Mouse (Mus musculus) macrophage (primary cell): ENCODE measurements around the gene Klhl32. TPM values are rescaled to one million over a fixed set of nuclear protein-coding genes. Genes with fewer than 3 reads are reported as not detected.

Source experiments
- H3K27ac ChIP-seq: fragments of 350-480 bp; formaldehyde crosslinking; 2 replicates; pipeline ENCODE4 v1.9.0; 2021
- H3K36me3 ChIP-seq: fragments of 350-480 bp; formaldehyde crosslinking; 2 replicates; pipeline ENCODE4 v1.9.0; 2021; ENCODE audit errors: inconsistent target
- H3K4me3 ChIP-seq: fragments of 350-480 bp; formaldehyde crosslinking; 2 replicates; pipeline ENCODE4 v1.9.0; 2021; ENCODE audit errors: inconsistent target
- H3K79me2 ChIP-seq: fragments of 350-480 bp; formaldehyde crosslinking; 2 replicates; pipeline ENCODE4 v1.9.0; 2021; ENCODE audit errors: inconsistent target
- WGBS: methylation state at CpG from one replicate; pipeline ENCODE4 v1.1.7; 2026; ENCODE audit warnings: inconsistent platforms; ENCODE audit not compliant: missing documents; 5-methylcytosine and 5-hydroxymethylcytosine counted together
- polyA plus RNA-seq: library from polyadenylated mRNA; stranded (reverse); fragments of 250-400 nt; gene quantifications from 3 replicates; pipeline ENCODE4 v1.2.4, GENCODE M21; 2018; ENCODE audit warnings: inconsistent platforms

Klhl32 gene
- polyA plus RNA-seq, 1 experiment from 2014 or later = not detected

- Histone ChIP-seq H3K27ac (no peak overlapping the region), H3K79me2 (no peaks in the 10 kb centered on the region), H3K4me3 (no peak overlapping the region), H3K36me3 (no peaks in the 10 kb centered on the region)
- WGBS = 88% methylated on average over 1 of the region's 1 CpGs
These were observed 42.6 kb downstream of the Klhl32 start for GRCm38 (mm10) chr4:24808316-24808715.

DNA sequence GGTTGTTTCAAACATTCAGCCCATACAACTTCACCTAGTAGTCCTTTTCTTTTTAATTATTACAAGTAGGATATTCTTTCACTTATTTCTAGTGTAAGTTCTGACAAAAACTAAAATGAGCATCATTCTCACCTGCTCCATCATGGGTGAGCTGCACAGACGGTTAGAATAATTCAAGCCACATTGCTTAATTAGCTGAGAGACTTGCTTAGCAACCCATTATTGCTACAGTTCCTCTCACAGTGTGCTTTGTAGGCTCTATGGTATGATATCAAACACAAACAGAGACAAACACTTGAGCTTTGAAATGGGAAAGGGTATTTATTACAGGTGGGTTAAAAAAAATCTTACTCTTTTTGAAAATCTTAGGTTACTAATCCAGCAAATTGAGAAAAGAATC, 49.0 kb downstream of the Klhl32 start:
- no peak overlapping the region for H3K4me3 ChIP-seq
- no peaks in the 10 kb centered on the region for H3K79me2 ChIP-seq
- no peak overlapping the region for H3K27ac ChIP-seq
- WGBS = 64% methylated on average over 1 of the region's 1 CpGs
- H3K36me3 ChIP-seq = no peaks in the 10 kb centered on the region

- H3K27ac ChIP-seq = no peak overlapping the region
- 52% methylated on average over 2 of the region's 2 CpGs for WGBS
- H3K36me3 ChIP-seq = no peaks in the 10 kb centered on the region
- H3K79me2 ChIP-seq = no peaks in the 10 kb centered on the region
- no peak overlapping the region for H3K4me3 ChIP-seq
These were observed 49.6 kb downstream of the Klhl32 start for GRCm38 (mm10) chr4:24801343-24801742.

- WGBS = 91% methylated on average over 9 of the region's 9 CpGs
- Histone ChIP-seq H3K79me2 (no peaks in the 10 kb centered on the region), H3K27ac (no peak overlapping the region), H3K36me3 (no peaks in the 10 kb centered on the region), H3K4me3 (no peak overlapping the region)
These were observed 50.5 kb downstream of the Klhl32 start for GRCm38 (mm10) chr4:24800345-24800936.

- Histone ChIP-seq H3K27ac (no peak overlapping the region), H3K4me3 (no peak overlapping the region), H3K79me2 (no peaks in the 10 kb centered on the region), H3K36me3 (no peaks in the 10 kb centered on the region)
- 90% methylated on average over 6 of the region's 6 CpGs for WGBS
These were observed 51.9 kb downstream of the Klhl32 start for GRCm38 (mm10) chr4:24799037-24799436.

GRCm38 (mm10) chr4:24797868-24798267, 53.1 kb downstream of the Klhl32 start:
- H3K27ac ChIP-seq = no peak overlapping the region
- no peaks in the 10 kb centered on the region for H3K36me3 ChIP-seq
- H3K79me2 ChIP-seq = no peaks in the 10 kb centered on the region
- no peak overlapping the region for H3K4me3 ChIP-seq
- WGBS = 73% methylated on average over 3 of the region's 3 CpGs

- no peaks in the 10 kb centered on the region for H3K79me2 ChIP-seq
- no peak overlapping the region for H3K27ac ChIP-seq
- WGBS = 92% methylated on average over 5 of the region's 5 CpGs
- no peaks in the 10 kb centered on the region for H3K36me3 ChIP-seq
- no peak overlapping the region for H3K4me3 ChIP-seq
These were observed 53.6 kb downstream of the Klhl32 start for GRCm38 (mm10) chr4:24797280-24797679.

DNA sequence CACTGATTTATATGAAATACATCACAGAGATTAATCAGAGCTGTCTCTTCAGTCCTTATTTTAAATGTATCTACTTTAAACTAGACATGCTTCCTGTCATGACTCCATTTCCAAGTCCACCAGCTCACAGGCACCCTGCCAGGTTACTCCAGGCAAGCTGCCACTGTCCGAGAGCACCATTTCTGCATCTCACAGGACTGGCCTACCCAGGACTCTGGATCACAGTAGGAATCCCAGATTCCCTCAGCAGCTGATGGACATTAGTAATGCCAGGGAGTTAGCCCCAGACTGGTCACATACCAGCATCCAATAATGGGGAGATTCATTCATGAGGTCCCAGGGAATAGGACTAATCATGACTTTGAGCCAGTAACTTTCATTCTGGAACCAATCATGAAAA, 54.7 kb downstream of the Klhl32 start:
- Histone ChIP-seq H3K36me3 (no peaks in the 10 kb centered on the region), H3K79me2 (no peaks in the 10 kb centered on the region), H3K4me3 (no peak overlapping the region), H3K27ac (no peak overlapping the region)
- WGBS = 100% methylated on average over 1 of the region's 1 CpGs

DNA sequence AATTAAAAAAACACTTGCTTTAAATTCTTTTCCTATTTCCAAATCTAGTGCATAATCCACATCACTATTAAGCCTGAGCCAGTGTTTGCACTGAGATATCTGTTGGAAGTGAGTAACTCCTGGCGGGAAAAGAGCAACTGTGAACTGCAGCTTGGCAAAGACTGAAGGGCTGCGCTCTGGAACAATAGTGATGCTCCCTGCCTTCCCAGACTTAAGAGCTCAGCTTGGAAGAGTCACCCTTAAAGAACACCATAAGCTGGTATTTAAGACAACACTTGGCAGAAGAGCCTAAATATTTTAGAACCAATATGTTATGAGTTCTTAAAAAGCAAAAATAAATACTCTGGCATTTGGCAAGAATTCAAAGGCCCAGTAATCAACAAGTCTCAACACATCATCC, 55.7 kb downstream of the Klhl32 start:
- WGBS = 96% methylated on average over 2 of the region's 2 CpGs
- H3K4me3 ChIP-seq = no peak overlapping the region
- no peak overlapping the region for H3K27ac ChIP-seq
- no peaks in the 10 kb centered on the region for H3K79me2 ChIP-seq
- H3K36me3 ChIP-seq = no peaks in the 10 kb centered on the region

DNA sequence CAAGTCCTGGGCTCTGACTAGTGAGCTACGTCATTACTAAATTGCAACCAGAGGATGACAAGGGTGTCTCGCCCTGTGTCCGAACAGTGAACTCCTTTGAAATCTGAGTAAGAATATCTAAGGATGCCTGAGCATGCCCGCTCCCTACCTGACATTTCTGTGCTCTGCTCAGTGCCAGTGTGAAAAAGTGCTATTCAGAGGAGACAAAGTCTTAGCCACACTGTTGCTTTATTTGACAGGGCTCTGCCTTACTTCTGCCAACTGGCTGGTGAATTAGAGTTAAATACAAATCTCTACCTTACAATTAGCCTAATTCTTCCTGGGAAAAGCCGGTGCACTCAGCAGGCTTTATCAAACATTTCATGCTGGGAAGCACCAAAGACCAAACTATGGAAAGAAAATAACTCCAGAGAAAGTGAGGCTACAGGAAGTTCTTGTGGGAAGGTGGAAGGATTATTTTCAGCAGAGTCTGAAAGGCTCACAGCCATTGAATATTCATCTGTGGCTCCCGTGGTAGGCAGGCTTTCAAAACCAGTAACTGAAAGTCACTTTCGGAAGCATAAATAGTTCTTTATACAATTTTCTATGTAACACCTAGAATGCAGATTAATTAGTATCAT, 57.1 kb downstream of the Klhl32 start:
- Histone ChIP-seq H3K27ac (no peak overlapping the region), H3K4me3 (no peak overlapping the region), H3K79me2 (no peaks in the 10 kb centered on the region), H3K36me3 (no peaks in the 10 kb centered on the region)
- WGBS = 80% methylated on average over 7 of the region's 7 CpGs

GRCm38 (mm10) chr4:24792416-24792981, 58.4 kb downstream of the Klhl32 start:
- Histone ChIP-seq H3K27ac (no peak overlapping the region), H3K79me2 (no peaks in the 10 kb centered on the region), H3K36me3 (no peaks in the 10 kb centered on the region), H3K4me3 (no peak overlapping the region)
- WGBS = 49% methylated on average over 16 of the region's 16 CpGs

DNA sequence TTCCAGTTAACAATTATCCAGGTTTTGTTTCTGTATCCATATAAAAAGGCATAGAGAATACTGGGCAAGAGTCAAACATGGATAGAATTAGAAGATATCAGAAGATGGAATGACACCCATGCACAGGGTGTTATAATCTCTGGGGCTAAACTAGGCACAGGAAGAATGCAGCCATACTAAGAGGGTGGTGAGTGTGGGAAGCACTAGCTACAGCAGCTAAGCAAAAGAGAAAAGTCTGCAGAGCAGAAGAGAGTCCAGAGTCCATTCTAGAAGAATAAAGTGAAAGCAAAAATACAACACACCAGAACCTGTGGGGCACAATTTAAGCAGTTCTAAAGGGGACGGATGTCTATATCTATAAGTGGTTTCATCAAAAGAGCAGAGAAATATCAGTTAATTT, 61.6 kb downstream of the Klhl32 start:
- no peak overlapping the region for H3K4me3 ChIP-seq
- no peak overlapping the region for H3K27ac ChIP-seq
- no peaks in the 10 kb centered on the region for H3K36me3 ChIP-seq
- WGBS = 94% methylated on average over 1 of the region's 1 CpGs
- no peaks in the 10 kb centered on the region for H3K79me2 ChIP-seq

DNA sequence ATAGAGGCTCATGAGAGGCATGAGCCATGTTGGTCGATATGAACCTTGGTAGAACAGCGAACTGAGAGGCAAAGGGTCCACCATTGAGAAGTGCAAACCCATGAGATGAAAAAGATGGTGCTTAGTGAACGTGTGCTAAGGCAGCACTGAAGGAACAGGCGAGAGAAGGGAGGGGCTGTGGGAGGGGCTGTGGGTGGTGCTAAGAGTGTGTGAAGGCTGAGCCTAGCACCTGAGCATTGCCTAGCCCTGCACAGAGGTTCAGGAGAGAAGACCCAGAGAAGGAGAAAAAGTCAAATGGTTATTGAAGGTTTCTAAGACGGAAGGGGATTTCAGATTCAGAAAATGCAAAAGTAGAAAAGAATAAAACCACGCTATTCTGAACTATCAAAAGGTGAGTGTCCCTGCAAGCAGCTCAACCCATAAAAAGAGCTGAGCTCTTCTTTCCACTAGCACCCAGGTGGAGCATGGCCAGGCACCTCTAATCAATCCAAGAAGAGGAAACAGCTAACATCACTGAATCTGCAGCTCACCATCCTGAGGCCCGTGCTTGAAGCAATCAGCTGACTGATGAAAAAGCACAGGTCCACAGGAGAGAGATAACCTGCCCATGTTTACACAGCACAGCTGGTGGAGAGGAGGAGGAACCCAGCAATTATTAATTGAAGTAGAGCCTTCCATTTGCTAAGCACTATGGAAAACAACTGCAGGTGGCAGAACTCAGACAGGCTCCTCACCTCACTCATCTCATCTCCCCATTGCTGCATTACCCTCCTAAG, 65.0 kb downstream of the Klhl32 start:
- WGBS = 59% methylated on average over 7 of the region's 7 CpGs

DNA sequence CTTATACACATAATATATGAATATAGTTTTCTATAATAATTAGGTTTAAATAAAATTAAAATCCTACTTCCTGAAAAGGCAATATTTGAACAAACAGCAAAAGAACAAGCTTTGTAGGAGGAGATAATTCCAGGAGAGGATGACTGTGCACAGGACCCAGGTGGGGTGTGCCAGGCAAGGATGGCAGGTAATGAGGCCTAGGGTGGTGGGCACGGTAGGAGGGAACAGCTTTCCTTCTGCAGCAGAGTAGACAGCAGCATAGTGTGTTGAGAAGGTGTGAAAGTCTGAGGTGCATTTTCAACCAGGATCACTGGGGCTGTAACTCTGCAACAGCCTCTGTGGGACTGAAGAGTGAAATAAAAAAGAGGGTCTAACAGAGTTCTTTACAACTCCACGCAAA, 85.0 kb downstream of the Klhl32 start:
- no peak overlapping the region for H3K27ac ChIP-seq
- no peaks in the 10 kb centered on the region for H3K36me3 ChIP-seq
- no peaks in the 10 kb centered on the region for H3K79me2 ChIP-seq
- WGBS = 75% methylated on average over 2 of the region's 2 CpGs
- H3K4me3 ChIP-seq = no peak overlapping the region

More for the DNA sequence above, 65.0 kb downstream of the Klhl32 start:
- Histone ChIP-seq H3K36me3 (no peaks in the 10 kb centered on the region), H3K27ac (no peak overlapping the region), H3K79me2 (no peaks in the 10 kb centered on the region), H3K4me3 (no peak overlapping the region)

DNA sequence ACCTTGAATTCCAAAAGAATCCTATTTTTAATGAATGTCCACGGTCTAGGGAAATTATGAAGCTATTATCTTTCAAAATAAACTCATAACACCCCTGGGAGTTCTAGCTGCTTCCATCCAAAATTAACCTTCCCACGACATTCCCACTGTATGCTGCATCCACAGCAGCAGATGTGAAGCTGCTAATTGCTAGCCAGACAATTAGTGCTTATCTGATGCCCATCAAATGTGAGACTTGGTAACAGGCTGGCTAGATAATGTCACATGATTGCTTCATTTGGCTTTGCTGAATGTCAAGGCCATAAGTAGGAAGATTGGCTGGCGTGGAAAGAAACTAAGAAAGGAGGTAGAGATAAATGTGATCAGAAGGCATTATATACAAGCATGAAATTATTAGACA, 85.5 kb downstream of the Klhl32 start:
- Histone ChIP-seq H3K4me3 (no peak overlapping the region), H3K79me2 (no peaks in the 10 kb centered on the region), H3K36me3 (no peaks in the 10 kb centered on the region), H3K27ac (no peak overlapping the region)
- 75% methylated on average over 3 of the region's 3 CpGs for WGBS
